Mouse (Mus musculus) forebrain, postnatal 0 days (tissue): ENCODE measurements around the gene Tnp1. TPM values are rescaled to one million over a fixed set of nuclear protein-coding genes. Genes with fewer than 3 reads are reported as not detected.

Experiments
- ATAC-seq: fragments of 200-750 bp; cut with Nextera tagmentation; 2 replicates; pipeline ENCODE4 v1.8.0; 2017; ENCODE audit warnings: mild to moderate bottlenecking, moderate library complexity
- DNase-seq: peaks from one replicate; pipeline ENCODE4 v3.0.0-alpha.2; 2015
- H3K27ac ChIP-seq: fragments of 300-500 bp; sonication (generic); 2 replicates; pipeline ENCODE4 v1.5.1; 2014; ENCODE audit warnings: low read depth, mild to moderate bottlenecking, antibody characterized with exemption, low read length, moderate library complexity, mixed read lengths
- H3K27me3 ChIP-seq: fragments of 300-500 bp; sonication (generic); 2 replicates; pipeline ENCODE4 v1.6.1; 2014; ENCODE audit warnings: mild to moderate bottlenecking, low read length, mixed read lengths; ENCODE audit not compliant: insufficient read depth
- H3K36me3 ChIP-seq: fragments of 300-500 bp; sonication (generic); 2 replicates; pipeline ENCODE4 v1.6.1; 2014; ENCODE audit warnings: mild to moderate bottlenecking, moderate library complexity; ENCODE audit not compliant: insufficient read depth
- H3K4me1 ChIP-seq: fragments of 300-500 bp; sonication (generic); 2 replicates; pipeline ENCODE4 v1.6.1; 2014; ENCODE audit warnings: antibody characterized with exemption; ENCODE audit not compliant: insufficient read depth
- H3K4me2 ChIP-seq: fragments of 300-500 bp; sonication (generic); 2 replicates; pipeline ENCODE4 v1.6.1; 2014; ENCODE audit warnings: low read depth, mild to moderate bottlenecking, moderate library complexity
- H3K4me3 ChIP-seq: fragments of 300-500 bp; sonication (generic); 2 replicates; pipeline ENCODE4 v1.5.1; 2014; ENCODE audit warnings: low read depth, low read length, mixed read lengths
- H3K9ac ChIP-seq: fragments of 300-500 bp; sonication (generic); 2 replicates; pipeline ENCODE4 v1.6.1; 2014; ENCODE audit warnings: mild to moderate bottlenecking
- H3K9me3 ChIP-seq: fragments of 300-500 bp; sonication (generic); 2 replicates; pipeline ENCODE4 v1.6.1; 2016; ENCODE audit warnings: low read length
- CTCF ChIP-seq: sonication (generic); IDR thresholded peaks from 2 replicates; pipeline ENCODE4 v1.5.1; 2016; ENCODE audit warnings: antibody characterized with exemption, control low read depth, low read depth
- WGBS: fragments of 180-500 bp; shearing (Covaris S2); extraction: QIAGEN DNeasy Blood & Tissue Kit; methylation state at CpG from one replicate; pipeline ENCODE4 v1.1.7; 2014; 5-methylcytosine and 5-hydroxymethylcytosine counted together
- polyA plus RNA-seq: library from polyadenylated mRNA; unstranded; fragments of >200 nt; fragmentation: Nextera tagmentation; extraction: Ambion mirVana; gene quantifications from 2 replicates; pipeline ENCODE4 v1.2.1, GENCODE M21; 2015
- total RNA-seq: library from RNA; depleted of rRNA; stranded (reverse); fragments of >200 nt; gene quantifications from 2 replicates; pipeline ENCODE4 v1.2.3, GENCODE M21; 2014

The Tnp1 gene
- total and polyA plus RNA-seq, 2 experiments from 2014 or later = not detected

- Histone ChIP-seq H3K4me1 (no peaks in the 10 kb centered on the region), H3K27me3 (no peaks in the 10 kb centered on the region), H3K9me3 (no peaks in the 10 kb centered on the region), H3K4me3 (no peak overlapping the region), H3K36me3 (no peaks in the 10 kb centered on the region), H3K4me2 (no peak overlapping the region), H3K9ac (no peak overlapping the region), H3K27ac (no peak overlapping the region)
- 37% methylated on average over 3 of the region's 3 CpGs for WGBS
- no peak for ATAC-seq
- no peak for DNase-seq
- TF ChIP-seq CTCF = no peak
Observed at GRCm38 (mm10) chr1:73036536-73036935, 20.8 kb upstream of the Tnp1 start.

GRCm38 (mm10) chr1:73035726-73036125 is 20.0 kb upstream of the Tnp1 start:
- no peak overlapping the region for H3K9ac ChIP-seq
- 82% methylated on average over 3 of the region's 3 CpGs for WGBS
- no peak overlapping the region for H3K4me2 ChIP-seq
- no peak for ATAC-seq
- no peak overlapping the region for H3K27ac ChIP-seq
- no peaks in the 10 kb centered on the region for H3K9me3 ChIP-seq
- H3K4me1 ChIP-seq = no peaks in the 10 kb centered on the region
- no peak overlapping the region for H3K4me3 ChIP-seq
- H3K27me3 ChIP-seq = no peaks in the 10 kb centered on the region
- no peaks in the 10 kb centered on the region for H3K36me3 ChIP-seq
- no peak for TF ChIP-seq CTCF
- DNase-seq = no peak

- no peaks in the 10 kb centered on the region for H3K36me3 ChIP-seq
- no peak overlapping the region for H3K4me3 ChIP-seq
- H3K27me3 ChIP-seq = no peaks in the 10 kb centered on the region
- DNase-seq (no peak), ATAC-seq (no peak)
- H3K9ac ChIP-seq = no peak overlapping the region
- no peaks in the 10 kb centered on the region for H3K9me3 ChIP-seq
- H3K4me2 ChIP-seq = no peak overlapping the region
- TF ChIP-seq CTCF = no peak
- H3K27ac ChIP-seq = no peak overlapping the region
- H3K4me1 ChIP-seq = no peaks in the 10 kb centered on the region
- WGBS = 83% methylated on average over 5 of the region's 5 CpGs
Observed at GRCm38 (mm10) chr1:73032491-73032890, 16.8 kb upstream of the Tnp1 start.

- no peak for TF ChIP-seq CTCF
- no peaks in the 10 kb centered on the region for H3K9me3 ChIP-seq
- H3K4me1 ChIP-seq = no peaks in the 10 kb centered on the region
- H3K36me3 ChIP-seq = no peaks in the 10 kb centered on the region
- no peak overlapping the region for H3K4me2 ChIP-seq
- DNase-seq = peak; percentile 6
- no peak overlapping the region for H3K4me3 ChIP-seq
- H3K27me3 ChIP-seq = no peaks in the 10 kb centered on the region
- WGBS = 66% methylated on average over 6 of the region's 6 CpGs
- no peak overlapping the region for H3K27ac ChIP-seq
- H3K9ac ChIP-seq = no peak overlapping the region
- ATAC-seq = no peak
Observed at GRCm38 (mm10) chr1:73028741-73029140, 13.0 kb upstream of the Tnp1 start.

- TF ChIP-seq CTCF = no peak
- Histone ChIP-seq H3K9ac (no peak overlapping the region), H3K9me3 (no peaks in the 10 kb centered on the region)
Observed at GRCm38 (mm10) chr1:73027381-73027780, 11.7 kb upstream of the Tnp1 start.

GRCm38 (mm10) chr1:73026786-73027299 is 11.1 kb upstream of the Tnp1 start:
- no peak for ATAC-seq

More at GRCm38 (mm10) chr1:73027381-73027780, 11.7 kb upstream of the Tnp1 start:
- Histone ChIP-seq H3K27me3 (no peaks in the 10 kb centered on the region), H3K4me3 (no peak overlapping the region), H3K4me1 (no peaks in the 10 kb centered on the region), H3K36me3 (no peaks in the 10 kb centered on the region), H3K27ac (no peak overlapping the region), H3K4me2 (no peak overlapping the region)
- no peak for DNase-seq
- ATAC-seq = no peak
- 81% methylated on average over 4 of the region's 4 CpGs for WGBS

GRCm38 (mm10) chr1:73026157-73026556 is 10.4 kb upstream of the Tnp1 start:
- H3K9me3 ChIP-seq = no peaks in the 10 kb centered on the region
- 93% methylated on average over 3 of the region's 3 CpGs for WGBS
- H3K4me3 ChIP-seq = no peak overlapping the region
- no peaks in the 10 kb centered on the region for H3K27me3 ChIP-seq
- H3K4me2 ChIP-seq = no peak overlapping the region
- no peak overlapping the region for H3K27ac ChIP-seq
- no peak for TF ChIP-seq CTCF
- H3K9ac ChIP-seq = no peak overlapping the region
- ATAC-seq (no peak), DNase-seq (no peak)
- H3K4me1 ChIP-seq = no peaks in the 10 kb centered on the region
- H3K36me3 ChIP-seq = no peaks in the 10 kb centered on the region

More at GRCm38 (mm10) chr1:73026786-73027299, 11.1 kb upstream of the Tnp1 start:
- Histone ChIP-seq H3K9ac (no peak overlapping the region), H3K27me3 (no peaks in the 10 kb centered on the region), H3K4me3 (no peak overlapping the region), H3K4me2 (no peak overlapping the region), H3K27ac (no peak overlapping the region), H3K36me3 (no peaks in the 10 kb centered on the region), H3K4me1 (no peaks in the 10 kb centered on the region), H3K9me3 (no peaks in the 10 kb centered on the region)
- DNase-seq = no peak
- no peak for TF ChIP-seq CTCF
- WGBS = 66% methylated on average over 5 of the region's 5 CpGs
